Mouse (Mus musculus) left cerebral cortex, adult 18-20 months (tissue): Measurements from ENCODE around the gene Ppp1r10. TPM values are rescaled to one million over a fixed set of nuclear protein-coding genes. Genes with fewer than 3 reads are reported as not detected.

Experiments used
- DNase-seq, 2 experiments: peaks; one replicate each; pipeline ENCODE4 v3.0.0; 2021 to 2022; ENCODE audit warnings: low spot score in 2 of 2, mixed read lengths in 1 of 2
- microRNA-seq, 2 experiments: library from miRNA; unstranded; fragments of <30 nt; microRNA quantifications; one replicate each; pipeline ENCODE4 v1.2.0; 2021
- total RNA-seq, 2 experiments: library from RNA; stranded (reverse); gene quantifications; 2 replicates each; pipeline ENCODE4 v1.2.3; 2021

Ppp1r10 gene
- total RNA-seq, 2 experiments from 2014 or later, result 62.9 to 63.7 TPM

GRCm38 (mm10) chr17:35980363-35980754, 64.1 kb downstream of the Ppp1r10 start:
- peak; percentile 49 to 56 for DNase-seq

- DNase-seq, result no peak
Measured at GRCm38 (mm10) chr17:35981776-35982175, 65.5 kb downstream of the Ppp1r10 start.

Small RNA genes within 50 kb of the gene (microRNA-seq; reads per million reads assigned to microRNA genes)
- gene Gm28033 (0 to 0.42 reads per million in 2 experiments), gene Mir1894 (0 reads per million in 2 experiments), gene Mir877 (345 to 398 reads per million in 2 experiments)

Other genes with a start within 250 kb of the Ppp1r10 start
- gene Vars2, start 248.8 kb upstream of the Ppp1r10 start, total RNA-seq, result 10 to 100 TPM; 34.3 to 35.1 TPM
- 10 to 100 TPM; 26.7 to 37.5 TPM for gene Gtf2h4, start 242.7 kb upstream of the Ppp1r10 start, total RNA-seq
- 10 to 100 TPM; 49.0 to 51.5 TPM for gene Ddr1, start 211.8 kb upstream of the Ppp1r10 start, total RNA-seq
- gene Ier3, start 94.8 kb upstream of the Ppp1r10 start, total RNA-seq, result 10 to 100 TPM; 16.0 to 21.3 TPM
- gene Flot1, start 93.2 kb upstream of the Ppp1r10 start, total RNA-seq, result 100 to 1,000 TPM; 127 to 158 TPM
- 100 to 1,000 TPM; 442 to 465 TPM for gene Tubb5, start 78.1 kb upstream of the Ppp1r10 start, total RNA-seq
- 10 to 100 TPM; 17.6 to 17.7 TPM for gene Mdc1, start 74.9 kb upstream of the Ppp1r10 start, total RNA-seq
- 1 to 10 TPM; 2.0 to 2.6 TPM for gene Nrm, start 55.1 kb upstream of the Ppp1r10 start, total RNA-seq
- gene Ppp1r18, start 50.8 kb upstream of the Ppp1r10 start, total RNA-seq, result 1 to 10 TPM; 8.9 to 9.1 TPM
- 10 to 100 TPM; 30.6 to 32.3 TPM for gene Dhx16, start 36.6 kb upstream of the Ppp1r10 start, total RNA-seq
- gene 2310061I04Rik, start 19.0 kb upstream of the Ppp1r10 start, total RNA-seq, result 10 to 100 TPM; 56.4 to 57.5 TPM
- 10 to 100 TPM; 53.6 to 56.3 TPM for gene Atat1, start 6.4 kb upstream of the Ppp1r10 start, total RNA-seq
- gene Mrps18b, start within 50 bp of the Ppp1r10 start, total RNA-seq, result 10 to 100 TPM; 39.9 to 41.3 TPM
- 10 to 100 TPM; 69.4 to 71.6 TPM for gene Abcf1, start 53.3 kb downstream of the Ppp1r10 start, total RNA-seq
- gene Gnl1, start 63.4 kb downstream of the Ppp1r10 start, total RNA-seq, result 100 to 1,000 TPM; 195 to 197 TPM
- gene Prr3, start 63.8 kb downstream of the Ppp1r10 start, total RNA-seq, result 10 to 100 TPM; 36.6 to 37.5 TPM
- gene H2-T24, start 104.1 kb downstream of the Ppp1r10 start, total RNA-seq, result 1 to 10 TPM; 1.5 to 2.2 TPM
- 10 to 100 TPM; 15.6 to 19.9 TPM for gene H2-T23, start 116.4 kb downstream of the Ppp1r10 start, total RNA-seq
- gene H2-T22, start 126.3 kb downstream of the Ppp1r10 start, total RNA-seq, result 10 to 100 TPM; 18.5 to 20.8 TPM
- gene Gm6034, start 126.5 kb downstream of the Ppp1r10 start, total RNA-seq, result not detected
- 1 to 10 TPM; 1.4 TPM for gene Gm11127, start 141.9 kb downstream of the Ppp1r10 start, total RNA-seq
- gene Gm19684, start 205.2 kb downstream of the Ppp1r10 start, total RNA-seq, result not detected
- not detected for gene Gm7030, start 213.0 kb downstream of the Ppp1r10 start, total RNA-seq